Mouse (Mus musculus) liver, embryonic 11.5 days (tissue): ENCODE data around the gene Tfcp2. TPM values are rescaled to one million over a fixed set of nuclear protein-coding genes. Genes with fewer than 3 reads are reported as not detected.

Experiments used
- ATAC-seq: fragments of 200-750 bp; cut with Nextera tagmentation; replicated peaks from 2 replicates; pipeline ENCODE4 v1.8.0; 2017; ENCODE audit warnings: moderate number of reproducible peaks, mild to moderate bottlenecking, moderate TSS enrichment, moderate library complexity; ENCODE audit not compliant: low FRiP score
- DNase-seq: peaks from one replicate; pipeline ENCODE4 v3.0.0-alpha.2; 2017; ENCODE audit warnings: low spot score
- H3K27ac ChIP-seq: fragments of 300-500 bp; sonication (generic); 2 replicates; pipeline ENCODE4 v1.5.1; 2014; ENCODE audit warnings: mild to moderate bottlenecking, low read depth, low read length, control low read depth
- H3K27me3 ChIP-seq: fragments of 300-500 bp; sonication (generic); replicated peaks from 2 replicates; pipeline ENCODE4 v1.6.1; 2014; ENCODE audit warnings: low read length, mixed read lengths; ENCODE audit not compliant: control insufficient read depth, insufficient read depth
- H3K36me3 ChIP-seq: fragments of 300-500 bp; sonication (generic); 2 replicates; pipeline ENCODE4 v1.6.1; 2014; ENCODE audit warnings: mild to moderate bottlenecking, low read length, moderate library complexity, mixed read lengths; ENCODE audit not compliant: control insufficient read depth, insufficient read depth
- H3K4me1 ChIP-seq: fragments of 300-500 bp; sonication (generic); replicated peaks from 2 replicates; pipeline ENCODE4 v1.6.1; 2014; ENCODE audit warnings: low read length, mixed read lengths; ENCODE audit not compliant: control insufficient read depth, insufficient read depth
- H3K4me2 ChIP-seq: fragments of 300-500 bp; sonication (generic); 2 replicates; pipeline ENCODE4 v1.6.1; 2014; ENCODE audit warnings: mild to moderate bottlenecking, control low read depth, moderate library complexity
- H3K4me3 ChIP-seq: fragments of 300-500 bp; sonication (generic); 2 replicates; pipeline ENCODE4 v1.5.1; 2014; ENCODE audit warnings: low read depth, low read length, control low read depth
- H3K9ac ChIP-seq: fragments of 300-500 bp; sonication (generic); 2 replicates; pipeline ENCODE4 v1.6.1; 2014; ENCODE audit warnings: low read depth, low read length, control low read depth
- H3K9me3 ChIP-seq: fragments of 300-500 bp; sonication (generic); 2 replicates; pipeline ENCODE4 v1.6.1; 2016; ENCODE audit warnings: low read length, inconsistent platforms, mixed read lengths; ENCODE audit not compliant: control insufficient read depth
- WGBS: fragments of 180-500 bp; shearing (Covaris S2); extraction: QIAGEN DNeasy Blood & Tissue Kit; methylation state at CpG from one replicate; pipeline ENCODE4 v1.1.7; 2014; 5-methylcytosine and 5-hydroxymethylcytosine counted together
- polyA plus RNA-seq: library from polyadenylated mRNA; unstranded; fragments of >200 nt; fragmentation: Nextera tagmentation; extraction: Ambion mirVana; gene quantifications from 2 replicates; pipeline ENCODE4 v1.2.1, GENCODE M21; 2014

Tfcp2 gene
- 12.8 and 13.0 TPM in 2 replicates for polyA plus RNA-seq

DNA sequence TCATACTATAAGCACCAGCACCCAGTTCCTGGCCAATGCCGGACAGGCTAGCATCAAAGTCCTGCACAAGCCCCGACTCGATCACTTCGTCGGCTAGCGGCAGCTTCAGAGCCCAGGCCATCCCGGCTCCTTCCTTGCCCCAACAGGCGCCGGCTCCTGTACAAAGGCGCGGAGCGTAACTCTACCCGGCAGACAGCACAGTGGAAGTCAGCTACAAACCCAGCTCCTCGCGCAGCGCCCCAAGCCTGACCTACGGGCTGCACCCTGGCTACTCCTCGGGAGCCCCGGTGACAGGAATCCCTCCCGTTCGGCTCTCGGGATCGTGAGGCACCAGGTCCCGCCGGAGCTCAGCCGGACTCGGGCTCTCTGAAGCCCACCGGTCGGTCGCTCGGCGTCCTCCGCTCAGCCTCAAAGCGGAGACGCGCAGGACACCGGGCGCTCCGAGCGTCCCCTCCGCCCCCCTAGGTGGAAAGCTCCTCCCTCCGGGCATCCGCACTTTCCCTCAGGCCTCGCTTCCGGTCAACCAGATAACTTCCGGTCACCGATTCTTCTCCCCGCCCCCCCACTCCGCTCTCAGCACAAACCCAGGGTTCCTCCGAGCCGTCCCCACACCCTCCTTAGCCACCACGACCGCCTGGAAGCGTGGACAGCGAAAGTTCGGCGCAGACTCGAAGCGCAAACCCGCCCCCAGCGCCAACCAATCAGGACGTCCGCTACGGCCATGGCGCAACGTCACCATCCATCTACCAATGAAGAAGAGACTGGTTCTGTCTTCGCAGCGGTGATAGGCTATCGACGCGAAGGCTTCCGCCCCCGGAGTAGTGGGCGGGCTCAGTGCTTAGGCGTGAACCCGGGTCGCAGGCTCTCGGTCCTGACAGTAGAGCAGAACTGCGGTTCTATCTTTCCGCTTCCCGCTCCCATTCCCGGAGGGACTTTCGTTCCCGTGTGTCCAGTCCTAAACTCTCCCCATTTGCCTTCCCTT is at the start of gene Tfcp2:
Tfcp2 (minus strand) TSS at position 683 of the 982 bp plus-strand sequence.
- peak; percentile 99 for ATAC-seq
- under 1% methylated on average over 83 of the region's 84 CpGs for WGBS

DNA sequence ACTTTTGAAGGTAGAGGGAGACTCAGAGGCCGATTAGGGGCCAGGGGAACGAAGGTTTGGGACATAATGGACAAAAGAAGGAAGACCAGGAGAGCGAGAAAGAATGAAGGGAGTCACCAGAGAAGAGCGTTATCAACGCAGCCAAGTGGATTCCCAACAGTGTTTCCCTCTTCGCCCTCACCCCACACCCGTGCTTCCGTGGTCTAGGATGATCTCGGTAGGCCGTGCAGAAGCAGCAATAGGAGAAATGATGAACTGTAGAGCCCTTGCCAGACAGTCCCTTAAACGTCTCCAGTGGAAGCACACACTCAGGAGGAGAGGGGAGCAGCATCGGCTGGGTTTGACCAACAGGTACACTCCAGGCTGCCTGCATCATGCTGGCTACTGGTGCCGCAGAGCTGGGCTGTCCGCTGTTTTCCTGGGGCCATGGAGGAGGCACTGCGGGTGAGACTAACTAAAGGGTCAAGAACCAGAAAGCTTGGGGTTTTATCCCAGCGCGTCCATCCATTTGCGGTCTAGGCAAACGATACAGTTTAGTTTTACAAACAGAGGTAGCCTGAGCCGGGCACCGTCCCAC is 49.0 kb upstream of the Tfcp2 start:
- no peak for DNase-seq
- H3K9ac ChIP-seq: no peak overlapping the region

More for the DNA sequence above, at the start of gene Tfcp2:
- peaks cover 4% of the 10 kb centered on the region; the same call in 1 of the 2 replicates for H3K36me3 ChIP-seq
- H3K27ac ChIP-seq: peak within 1 kb of the TSS; percentile 91
- peak within 1 kb of the TSS; percentile 92 for H3K4me2 ChIP-seq
- H3K4me3 ChIP-seq: peak within 1 kb of the TSS; percentile 90
- no peaks in the 10 kb centered on the region for H3K9me3 ChIP-seq
- DNase-seq: peak; percentile 96
- no peaks in the 10 kb centered on the region for H3K27me3 ChIP-seq
- peak within 1 kb of the TSS; percentile 89 for H3K9ac ChIP-seq
- H3K4me1 ChIP-seq: peaks cover 3% of the 10 kb centered on the region; the same call in 1 of the 2 replicates

DNA sequence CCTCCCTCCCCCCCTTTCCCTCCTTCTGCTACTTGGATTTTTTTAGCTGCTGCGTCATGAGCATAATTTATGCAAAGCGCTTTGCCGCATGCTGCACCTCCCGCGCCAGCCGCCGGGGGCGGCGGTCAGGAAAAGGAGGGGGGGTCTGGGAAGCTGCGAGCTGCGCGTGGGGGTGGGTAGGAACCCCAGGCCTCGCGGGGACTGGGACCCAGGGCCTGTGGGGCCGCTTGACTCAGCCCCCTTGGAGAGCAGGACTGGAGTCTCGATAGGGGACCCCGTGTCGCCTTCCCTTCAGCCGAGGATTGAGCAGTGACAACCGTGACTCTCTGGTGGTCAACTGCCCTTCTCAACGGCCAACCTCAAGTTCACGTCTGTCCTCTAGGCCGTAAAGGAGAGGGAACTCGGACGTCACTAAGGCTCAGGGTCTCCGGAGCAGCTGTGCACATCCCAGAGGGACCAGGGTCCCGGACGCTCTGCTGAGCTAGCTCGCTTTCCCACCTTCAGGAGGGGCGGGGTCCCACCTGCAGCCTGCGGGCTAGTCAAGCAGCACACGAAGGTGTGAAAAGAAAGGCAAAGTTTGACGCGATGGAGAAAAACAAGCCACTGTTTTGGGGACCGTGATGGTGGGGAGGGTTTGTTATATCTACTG is 48.4 kb upstream of the Tfcp2 start:
- H3K27ac ChIP-seq: no peak overlapping the region
- ATAC-seq (peak; percentile 32; the same call in 1 of the 2 replicates), DNase-seq (peak; percentile 64)
- H3K9me3 ChIP-seq: no peaks in the 10 kb centered on the region
- peak overlapping the region; percentile 96 for H3K4me2 ChIP-seq
- peak overlapping the region; percentile 66 for H3K4me3 ChIP-seq
- no peaks in the 10 kb centered on the region for H3K36me3 ChIP-seq
- WGBS: 2% methylated on average over 34 of the region's 35 CpGs
- H3K27me3 ChIP-seq: peaks cover 42% of the 10 kb centered on the region
- H3K4me1 ChIP-seq: peaks cover 13% of the 10 kb centered on the region
- peak overlapping the region; percentile 56 for H3K9ac ChIP-seq

More for the DNA sequence above, 49.0 kb upstream of the Tfcp2 start:
- H3K27me3 ChIP-seq: peaks cover 42% of the 10 kb centered on the region
- no peaks in the 10 kb centered on the region for H3K9me3 ChIP-seq
- peak overlapping the region; percentile 66 for H3K4me3 ChIP-seq
- WGBS: 18% methylated on average over 21 of the region's 21 CpGs
- peaks cover 13% of the 10 kb centered on the region for H3K4me1 ChIP-seq
- no peaks in the 10 kb centered on the region for H3K36me3 ChIP-seq
- peak overlapping the region; percentile 96 for H3K4me2 ChIP-seq
- no peak overlapping the region for H3K27ac ChIP-seq
- ATAC-seq: no peak

DNA sequence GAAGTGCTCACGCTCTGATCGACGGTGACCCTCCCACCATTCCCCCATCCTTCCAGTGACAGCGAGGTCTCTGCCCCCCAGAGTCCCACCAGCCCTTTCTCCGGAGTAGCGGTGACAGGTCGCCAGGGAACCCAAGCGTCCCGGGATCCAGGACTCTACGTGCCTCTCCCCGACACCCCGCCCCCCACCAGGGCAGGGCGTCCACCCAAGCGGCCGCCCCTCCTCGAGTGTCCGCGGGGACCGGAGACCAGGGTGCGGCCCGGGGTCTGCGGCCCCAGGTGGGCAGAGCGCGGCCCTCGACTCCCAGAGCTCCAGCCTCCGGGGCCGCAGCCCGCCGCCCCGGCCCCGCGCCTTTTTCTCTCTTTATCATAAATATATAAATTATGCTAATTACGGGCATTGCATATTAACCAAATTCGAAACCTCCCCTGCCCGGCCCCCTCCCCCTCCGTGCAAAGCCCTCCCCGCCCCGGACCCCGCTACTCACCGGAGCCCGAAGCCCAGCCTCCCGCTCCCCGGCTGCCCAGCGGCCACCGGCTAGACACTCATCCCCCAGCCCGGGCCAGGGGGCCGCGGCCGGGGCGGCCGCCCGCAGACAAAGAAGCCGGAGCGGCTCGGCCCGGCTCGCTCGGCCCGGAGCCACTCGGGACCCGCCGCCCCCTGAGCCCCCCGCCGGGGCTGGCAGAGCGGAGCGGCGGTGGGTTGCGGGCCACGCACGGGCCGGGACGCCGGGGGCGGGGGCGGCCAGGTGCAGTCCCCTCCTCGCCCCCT is 47.7 kb upstream of the Tfcp2 start, which contains the start of gene Pou6f1:
Pou6f1 (minus strand) TSS at position 709 of the 771 bp plus-strand sequence.
- DNase-seq: no peak
- Histone ChIP-seq H3K27ac (no peak within 1 kb of the TSS), H3K4me2 (peak within 1 kb of the TSS; percentile 96), H3K27me3 (peaks cover 40% of the 10 kb centered on the region), H3K36me3 (no peaks in the 10 kb centered on the region), H3K4me1 (peaks cover 13% of the 10 kb centered on the region), H3K4me3 (peak within 1 kb of the TSS; percentile 66), H3K9me3 (no peaks in the 10 kb centered on the region), H3K9ac (peak within 1 kb of the TSS; percentile 56)
- WGBS: under 1% methylated on average over 67 of the region's 76 CpGs
- peak; percentile 36; the same call in 1 of the 2 replicates for ATAC-seq

DNA sequence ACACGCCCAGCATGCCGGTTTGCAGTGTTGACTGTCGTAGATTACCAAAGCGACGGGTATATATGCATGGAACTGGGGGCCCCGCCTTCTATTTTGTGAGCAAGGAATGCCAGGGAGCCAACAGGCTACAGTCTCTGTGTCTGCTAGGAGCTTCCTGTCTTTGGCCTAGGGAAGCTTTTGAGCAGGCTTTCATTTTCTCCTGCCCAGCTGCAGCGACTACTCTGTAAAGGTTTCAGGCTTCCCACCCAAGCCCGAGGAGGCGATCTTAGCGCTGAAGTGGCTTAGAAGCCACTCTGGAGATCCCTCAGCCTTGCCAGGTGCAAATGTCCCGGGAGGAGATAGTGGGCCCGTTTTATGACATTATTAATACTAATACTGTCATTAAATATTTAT is 47.1 kb upstream of the Tfcp2 start:
- Histone ChIP-seq H3K4me2 (peak overlapping the region; percentile 96), H3K9me3 (no peaks in the 10 kb centered on the region), H3K36me3 (no peaks in the 10 kb centered on the region), H3K27me3 (peaks cover 40% of the 10 kb centered on the region), H3K4me1 (peaks cover 13% of the 10 kb centered on the region), H3K4me3 (peak overlapping the region; percentile 66), H3K27ac (no peak overlapping the region), H3K9ac (no peak overlapping the region)
- no peak for DNase-seq
- WGBS: 1% methylated on average over 12 of the region's 12 CpGs
- no peak for ATAC-seq

DNA sequence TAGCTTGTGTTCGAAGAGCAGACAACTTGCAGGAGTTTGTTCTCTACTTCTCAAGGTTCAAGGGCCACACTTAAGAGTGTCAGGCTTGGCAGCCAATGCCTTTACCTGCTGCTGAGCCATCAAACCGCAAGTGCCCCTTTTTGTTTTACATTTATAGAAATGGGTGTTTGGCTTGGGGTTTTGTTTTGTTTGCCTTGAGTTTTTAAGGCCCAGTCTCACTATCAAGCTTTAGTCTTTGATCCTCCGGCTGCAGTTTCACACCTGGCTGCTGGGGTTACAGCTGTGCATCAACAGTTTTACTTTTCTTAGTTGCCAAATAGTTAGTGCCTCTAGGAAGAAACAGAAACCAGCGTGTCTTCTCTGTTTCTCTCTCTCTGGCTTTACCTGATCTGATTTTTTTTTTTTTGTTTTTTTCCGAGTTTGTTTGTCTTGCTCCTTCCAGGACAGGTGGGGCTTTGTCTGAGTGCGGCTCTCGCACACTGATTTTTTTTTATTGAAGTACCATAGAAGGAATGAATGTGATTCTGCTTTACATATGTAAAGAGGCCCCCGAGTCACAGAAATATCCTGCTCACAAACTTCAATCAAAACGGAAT is 46.6 kb upstream of the Tfcp2 start:
- H3K27me3 ChIP-seq: peaks cover 36% of the 10 kb centered on the region
- no peak overlapping the region for H3K27ac ChIP-seq
- DNase-seq: no peak
- ATAC-seq: no peak
- no peaks in the 10 kb centered on the region for H3K36me3 ChIP-seq
- H3K4me3 ChIP-seq: peak overlapping the region; percentile 66
- H3K9ac ChIP-seq: no peak overlapping the region
- 22% methylated on average over 9 of the region's 9 CpGs for WGBS
- peaks cover 13% of the 10 kb centered on the region for H3K4me1 ChIP-seq
- H3K9me3 ChIP-seq: no peaks in the 10 kb centered on the region
- H3K4me2 ChIP-seq: peak overlapping the region; percentile 96

DNA sequence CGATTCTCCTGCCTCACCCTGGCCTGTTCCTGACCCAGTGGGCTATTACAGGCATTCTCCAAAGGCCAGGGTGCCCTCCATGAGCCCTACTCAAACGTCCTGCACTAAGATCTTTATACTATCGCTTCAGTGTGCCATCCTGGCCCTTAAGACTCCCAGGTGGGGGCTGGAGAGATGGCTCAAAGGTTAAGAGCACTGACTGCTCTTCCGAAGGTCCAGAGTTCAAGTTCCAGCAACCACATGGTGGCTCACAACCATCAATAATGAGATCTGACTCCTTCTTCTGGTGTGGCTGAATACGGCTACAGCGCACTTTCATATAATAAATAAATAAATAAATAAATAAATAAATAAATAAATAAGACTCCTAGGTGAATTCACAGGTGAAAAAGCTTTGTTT is 41.0 kb upstream of the Tfcp2 start:
- no peak overlapping the region for H3K4me2 ChIP-seq
- H3K4me1 ChIP-seq: no peaks in the 10 kb centered on the region
- no peaks in the 10 kb centered on the region for H3K9me3 ChIP-seq
- no peak overlapping the region for H3K4me3 ChIP-seq
- no peak for ATAC-seq
- 80% methylated on average over 6 of the region's 6 CpGs for WGBS
- H3K9ac ChIP-seq: no peak overlapping the region
- no peaks in the 10 kb centered on the region; the same call in 1 of the 2 replicates for H3K27me3 ChIP-seq
- no peak for DNase-seq
- H3K27ac ChIP-seq: no peak overlapping the region
- H3K36me3 ChIP-seq: no peaks in the 10 kb centered on the region
